ENCODE assay signal across 12 mouse cellular contexts in genomic region chr16:3956369-3956768, GRCm38 (mm10). TPM values are rescaled to one million over a fixed set of nuclear protein-coding genes. Genes with fewer than 3 reads are reported as not detected.
DNase-seq lines count a peak whose midpoint lies in the region; ATAC-seq and TF ChIP-seq lines count a peak whose summit lies in the region.
"Had no signal": no experiment of that assay in that cellular context is flagged by ENCODE, and none has a peak within 500 bp of the region (broad histone marks: within the 10 kb centered on the region; RNA-seq: fewer than 3 reads in every experiment).

No protein-coding gene starts in this region.

- 79% methylated on average over 6 of the region's 6 CpGs for WGBS in heart, embryonic 11.5 days (ENCODE audit: insufficient replicate concordance)
- WGBS in limb, embryonic 10.5 days: 87% methylated on average over 6 of the region's 6 CpGs

- H3K4me3 ChIP-seq in heart, embryonic 11.5 days (ENCODE audit: low read depth, low read length): no peak overlapping the region
- no peak overlapping the region for H3K4me3 ChIP-seq in CH12.LX (replicated peaks in 1 of 3; ENCODE audit: low read depth in 2 of 3, low read length in 2 of 3, poor library complexity in 1 of 3)
- no peak overlapping the region for H3K4me3 ChIP-seq in limb, embryonic 10.5 days
- H3K4me3 ChIP-seq: hindbrain, embryonic 13.5 days; neural tube, embryonic 13.5 days; stomach, embryonic 15.5 days had no signal

- dilution Hi-C loops in CH12.LX (cut with MboI; ENCODE audit: extremely low pct_ligation_motif_present, extremely low pct_unique_long_range_greater_than_20kb, low sequenced_read_pairs): no loop called here

- DNase-seq in heart, adult 8-10 months (ENCODE audit: low spot score): peak; percentile 40
- no peak for DNase-seq in CH12.LX (ENCODE audit: extremely low read depth)
- DNase-seq in cerebellum, adult 18-20 months: peak; percentile 57 to 59
- peak; percentile 41 to 47 for DNase-seq in heart, postnatal 10 days
- DNase-seq in right cerebral cortex, adult 2 months (ENCODE audit: low spot score in 2 of 2): no peak
- no peak for DNase-seq in limb, embryonic 10.5 days (ENCODE audit: low spot score)

- no peak overlapping the region for H3K27ac ChIP-seq in heart, embryonic 11.5 days (ENCODE audit: low read depth, low read length)
- no peak overlapping the region for H3K27ac ChIP-seq in CH12.LX (ENCODE audit: insufficient read depth, low read depth)
- H3K27ac ChIP-seq in limb, embryonic 10.5 days: no peak overlapping the region
- H3K27ac ChIP-seq: hindbrain, embryonic 13.5 days; neural tube, embryonic 13.5 days; stomach, embryonic 15.5 days had no signal

- in situ Hi-C loops in CH12.LX (cut with MboI; ENCODE audit: low pct_ligation_motif_present, low pct_unique_long_range_greater_than_20kb, low sequenced_read_pairs): no loop called here

- no peak overlapping the region for H3K4me2 ChIP-seq in heart, embryonic 11.5 days
- H3K4me2 ChIP-seq in CH12.LX (ENCODE audit: insufficient read depth, low read depth, poor library complexity, severe bottlenecking): no peak overlapping the region
- H3K4me2 ChIP-seq: hindbrain, embryonic 13.5 days; neural tube, embryonic 13.5 days; stomach, embryonic 15.5 days had no signal

- TF ChIP-seq POLR2A in CH12.LX (IDR thresholded peaks at IDR 0.05; ENCODE audit: low read depth, low read length): no peak

- H3K36me3 ChIP-seq in heart, embryonic 11.5 days (ENCODE audit: control insufficient read depth, insufficient read depth, low read length): no peaks in the 10 kb centered on the region
- H3K36me3 ChIP-seq in CH12.LX (replicated peaks in 1 of 2; ENCODE audit: control insufficient read depth in 1 of 2, insufficient read depth in 1 of 2, low read length in 1 of 2): no peaks in the 10 kb centered on the region
- no peaks in the 10 kb centered on the region for H3K36me3 ChIP-seq in limb, embryonic 10.5 days
- H3K36me3 ChIP-seq: hindbrain, embryonic 13.5 days; neural tube, embryonic 13.5 days; stomach, embryonic 15.5 days had no signal

- no peaks in the 10 kb centered on the region for H3K27me3 ChIP-seq in heart, embryonic 11.5 days (ENCODE audit: control insufficient read depth, insufficient read depth, low read length)
- H3K27me3 ChIP-seq in CH12.LX (replicated peaks): no peaks in the 10 kb centered on the region
- no peaks in the 10 kb centered on the region for H3K27me3 ChIP-seq in limb, embryonic 10.5 days (ENCODE audit: low read depth, poor library complexity, severe bottlenecking)
- H3K27me3 ChIP-seq: hindbrain, embryonic 13.5 days; neural tube, embryonic 13.5 days; stomach, embryonic 15.5 days had no signal

- no peak for TF ChIP-seq CTCF in CH12.LX (conservative IDR thresholded peaks at IDR 0.05 in 1 of 2, IDR thresholded peaks at IDR 0.05 in 1 of 2; ENCODE audit: low read depth in 2 of 2, low read length in 2 of 2)

- no peak for TF ChIP-seq RAD21 in CH12.LX (IDR thresholded peaks at IDR 0.05; ENCODE audit: low read depth, low read length)

- H3K9me3 ChIP-seq in heart, embryonic 11.5 days (replicated peaks; ENCODE audit: control insufficient read depth, low read length): no peaks in the 10 kb centered on the region
- no peaks in the 10 kb centered on the region for H3K9me3 ChIP-seq in CH12.LX (replicated peaks; ENCODE audit: low read length)
- H3K9me3 ChIP-seq in limb, embryonic 10.5 days (replicated peaks): no peaks in the 10 kb centered on the region
- H3K9me3 ChIP-seq: hindbrain, embryonic 13.5 days; neural tube, embryonic 13.5 days; stomach, embryonic 15.5 days had no signal

- H3K9ac ChIP-seq in heart, embryonic 11.5 days (ENCODE audit: low read depth, low read length): no peak overlapping the region
- no peak overlapping the region for H3K9ac ChIP-seq in CH12.LX (ENCODE audit: insufficient read depth, low read depth)
- H3K9ac ChIP-seq: hindbrain, embryonic 13.5 days; neural tube, embryonic 13.5 days; stomach, embryonic 15.5 days had no signal

- H3K4me1 ChIP-seq in heart, embryonic 11.5 days (ENCODE audit: control insufficient read depth, insufficient read depth, low read length): no peaks in the 10 kb centered on the region
- H3K4me1 ChIP-seq in CH12.LX (ENCODE audit: control insufficient read depth in 1 of 2, insufficient read depth in 2 of 2): peaks cover 0 to 5% of the 10 kb centered on the region in 2 experiments; a peak in 2 of 4 replicates
- no peaks in the 10 kb centered on the region for H3K4me1 ChIP-seq in limb, embryonic 10.5 days
- H3K4me1 ChIP-seq: hindbrain, embryonic 13.5 days; neural tube, embryonic 13.5 days; stomach, embryonic 15.5 days had no signal

- TF ChIP-seq EP300 in CH12.LX (IDR thresholded peaks at IDR 0.05; ENCODE audit: low read length): no peak

- intact Hi-C loops in heart, postnatal 10 days (cut with DNase I): no loop called here

- ATAC-seq in heart, embryonic 11.5 days (replicated peaks; ENCODE audit: insufficient number of reproducible peaks, low FRiP score, low TSS enrichment): no peak
- ATAC-seq in erythroid progenitor cell, adult 5-6 weeks (replicated peaks; ENCODE audit: low FRiP score, poor library complexity, severe bottlenecking): no peak
- ATAC-seq: forebrain, embryonic 14.5 days had no signal

- no peaks in the 10 kb centered on the region for H3K79me2 ChIP-seq in CH12.LX (replicated peaks; ENCODE audit: control insufficient read depth, extremely low read depth, insufficient read depth, poor library complexity, severe bottlenecking)

TF ChIP-seq in CH12.LX, 34 proteins besides CTCF, POLR2A, EP300 and RAD21:
- TF ChIP-seq BHLHE40 (IDR thresholded peaks at IDR 0.05; ENCODE audit: low read depth, low read length): peak; percentile 40; the same call in 1 of the 2 replicates
- no peak for TF ChIP-seq GABPA (IDR thresholded peaks at IDR 0.05; ENCODE audit: insufficient replicate concordance, low read depth, low read length)

RNA-seq across cellular contexts. Expression of gene Nlrc3, which starts 20.1 kb away (rescaled TPM):
- 1 to 10 TPM; 1.2 to 2.0 (median 1.5) TPM for total RNA-seq in heart, adult 8-10 months (2022)
- polyA plus RNA-seq in heart, embryonic 11.5 days (2014; fragmentation: Nextera tagmentation; extraction: Ambion mirVana): 1.1 and 1.4 TPM in 2 replicates
- total RNA-seq in CH12.LX (2012; rRNA removed): 0.13 and 0.34 TPM in 2 replicates
- total RNA-seq in CH12.LX (2014; rRNA removed): not detected in 2 replicates
- 0.37 and 0.69 TPM in 2 replicates for polyA plus RNA-seq in CH12.LX (2012; ENCODE audit: insufficient read length, low read depth)
- 1 to 10 TPM; 3.0 to 3.1 TPM for total RNA-seq in heart, postnatal 10 days (2021)
- 0.84 and 1.1 TPM in 2 replicates for total RNA-seq in erythroid progenitor cell, adult 5-6 weeks (2015; ENCODE audit: low replicate concordance)
- total RNA-seq in erythroid progenitor cell, adult 5-6 weeks (2017; ENCODE audit: low replicate concordance): 0.45 and 1.9 TPM in 2 replicates
- polyA plus RNA-seq in limb, embryonic 10.5 days (2016; fragmentation: Nextera tagmentation; extraction: Ambion mirVana): 1.1 TPM in 2 replicates

RNA-seq across cellular contexts. Expression of gene Slx4, which starts 47.2 kb away (rescaled TPM):
- total RNA-seq in heart, adult 8-10 months (2022): 1 to 10 TPM; 6.0 to 9.2 (median 8.3) TPM
- 16.9 and 18.4 TPM in 2 replicates for polyA plus RNA-seq in heart, embryonic 11.5 days (2014; fragmentation: Nextera tagmentation; extraction: Ambion mirVana)
- total RNA-seq in CH12.LX (2012; rRNA removed): 30.4 and 33.3 TPM in 2 replicates
- 13.4 and 14.9 TPM in 2 replicates for total RNA-seq in CH12.LX (2014; rRNA removed)
- polyA plus RNA-seq in CH12.LX (2012; ENCODE audit: insufficient read length, low read depth): 40.2 and 47.4 TPM in 2 replicates
- 10 to 100 TPM; 11.0 to 14.4 TPM for total RNA-seq in heart, postnatal 10 days (2021)
- 42.5 and 48.2 TPM in 2 replicates for total RNA-seq in erythroid progenitor cell, adult 5-6 weeks (2015; ENCODE audit: low replicate concordance)
- 50.1 and 64.4 TPM in 2 replicates for total RNA-seq in erythroid progenitor cell, adult 5-6 weeks (2017; ENCODE audit: low replicate concordance)
- polyA plus RNA-seq in limb, embryonic 10.5 days (2016; fragmentation: Nextera tagmentation; extraction: Ambion mirVana): 25.5 and 29.2 TPM in 2 replicates

RNA-seq across cellular contexts. Expression of gene Cluap1, which starts 47.8 kb away (rescaled TPM):
- total RNA-seq in heart, adult 8-10 months (2022): 10 to 100 TPM in 2 of 4 experiments, 1 to 10 TPM in 2; 8.5 to 13.1 (median 10.5) TPM
- polyA plus RNA-seq in heart, embryonic 11.5 days (2014; fragmentation: Nextera tagmentation; extraction: Ambion mirVana): 13.2 and 13.3 TPM in 2 replicates
- 33.7 and 37.6 TPM in 2 replicates for total RNA-seq in CH12.LX (2012; rRNA removed)
- 46.5 and 47.9 TPM in 2 replicates for total RNA-seq in CH12.LX (2014; rRNA removed)
- 47.0 and 56.1 TPM in 2 replicates for polyA plus RNA-seq in CH12.LX (2012; ENCODE audit: insufficient read length, low read depth)
- 10 to 100 TPM in 1 of 2 experiments, 1 to 10 TPM in 1; 9.4 to 11.3 TPM for total RNA-seq in heart, postnatal 10 days (2021)
- total RNA-seq in erythroid progenitor cell, adult 5-6 weeks (2015; ENCODE audit: low replicate concordance): 10.1 and 16.9 TPM in 2 replicates
- 7.4 and 8.8 TPM in 2 replicates for total RNA-seq in erythroid progenitor cell, adult 5-6 weeks (2017; ENCODE audit: low replicate concordance)
- polyA plus RNA-seq in limb, embryonic 10.5 days (2016; fragmentation: Nextera tagmentation; extraction: Ambion mirVana): 20.1 and 20.4 TPM in 2 replicates

RNA-seq across cellular contexts. Expression of gene 1700037C18Rik, which starts 47.9 kb away (rescaled TPM):
- 1 to 10 TPM; 4.0 to 5.7 (median 4.3) TPM for total RNA-seq in heart, adult 8-10 months (2022)
- 5.4 and 7.1 TPM in 2 replicates for polyA plus RNA-seq in heart, embryonic 11.5 days (2014; fragmentation: Nextera tagmentation; extraction: Ambion mirVana)
- total RNA-seq in CH12.LX (2012; rRNA removed) (11.9 TPM in 2 replicates), CH12.LX (2014; rRNA removed) (15.9 and 18.1 TPM in 2 replicates)
- 14.7 and 15.2 TPM in 2 replicates for polyA plus RNA-seq in CH12.LX (2012; ENCODE audit: insufficient read length, low read depth)
- 1 to 10 TPM; 3.6 to 4.6 TPM for total RNA-seq in heart, postnatal 10 days (2021)
- not detected in 2 replicates for total RNA-seq in erythroid progenitor cell, adult 5-6 weeks (2015; ENCODE audit: low replicate concordance)
- 0.64 TPM in 1 of 2 replicates, not detected in the other for total RNA-seq in erythroid progenitor cell, adult 5-6 weeks (2017; ENCODE audit: low replicate concordance)
- 7.7 and 8.8 TPM in 2 replicates for polyA plus RNA-seq in limb, embryonic 10.5 days (2016; fragmentation: Nextera tagmentation; extraction: Ambion mirVana)

Comparison
In these comparisons a context has a peak if more than half of its experiments do, and no peak if none do; other contexts are left out.
1. DNase-seq: peak in heart, adult 8-10 months (single experiment), cerebellum, adult 18-20 months (2 of 2) and heart, postnatal 10 days (2 of 2); none in CH12.LX (single experiment), right cerebral cortex, adult 2 months (0 of 2) and limb, embryonic 10.5 days (single experiment).